Mouse (Mus musculus): ENCODE results near the gene A3galt2.
A peak's percentile ranks its signal among the peaks of the same experiment; 100 is the strongest.

A3galt2 gene

GRCm38 (mm10) chr4:128796788-128797187, 41.6 kb downstream of the A3galt2 start:
- DNase-seq (ENCODE audit: low spot score): no peak

- no peak for DNase-seq (ENCODE audit: low spot score)
Measured at GRCm38 (mm10) chr4:128801675-128802465, 46.7 kb downstream of the A3galt2 start.

GRCm38 (mm10) chr4:128803569-128803968, 48.4 kb downstream of the A3galt2 start:
- no peak for DNase-seq (ENCODE audit: low spot score)

GRCm38 (mm10) chr4:128804426-128805149, 49.4 kb downstream of the A3galt2 start:
- peak; percentile 57 for DNase-seq (ENCODE audit: low spot score)

GRCm38 (mm10) chr4:128805150-128806042, 50.2 kb downstream of the A3galt2 start:
- DNase-seq (ENCODE audit: low spot score): no peak

GRCm38 (mm10) chr4:128806043-128806826, 51.1 kb downstream of the A3galt2 start, which contains the start of gene Zfp362:
Zfp362 (minus strand) TSS chr4:128806045.
- peak; percentile 44 for DNase-seq (ENCODE audit: low spot score)

- peak; percentile 88 for DNase-seq (ENCODE audit: low spot score)
Measured at GRCm38 (mm10) chr4:128806827-128807179, 51.6 kb downstream of the A3galt2 start.

GRCm38 (mm10) chr4:128811382-128812056, 56.4 kb downstream of the A3galt2 start:
- DNase-seq (ENCODE audit: low spot score): peak; percentile 94

GRCm38 (mm10) chr4:128817011-128817410, 61.8 kb downstream of the A3galt2 start:
- DNase-seq (ENCODE audit: low spot score): no peak
